Mouse (Mus musculus): ENCODE results near the gene Fmc1. TPM values are rescaled to one million over a fixed set of nuclear protein-coding genes. Genes with fewer than 3 reads are reported as not detected.
A peak's percentile ranks its signal among the peaks of the same experiment; 100 is the strongest.
"Not testable (repeated sequence)": the region's sequence is repeated elsewhere in the genome, so short reads cannot be mapped to it uniquely, and the experiment has no call there.

Fmc1 gene
- polyA plus RNA-seq, 1 experiment, result 314 TPM

DNA sequence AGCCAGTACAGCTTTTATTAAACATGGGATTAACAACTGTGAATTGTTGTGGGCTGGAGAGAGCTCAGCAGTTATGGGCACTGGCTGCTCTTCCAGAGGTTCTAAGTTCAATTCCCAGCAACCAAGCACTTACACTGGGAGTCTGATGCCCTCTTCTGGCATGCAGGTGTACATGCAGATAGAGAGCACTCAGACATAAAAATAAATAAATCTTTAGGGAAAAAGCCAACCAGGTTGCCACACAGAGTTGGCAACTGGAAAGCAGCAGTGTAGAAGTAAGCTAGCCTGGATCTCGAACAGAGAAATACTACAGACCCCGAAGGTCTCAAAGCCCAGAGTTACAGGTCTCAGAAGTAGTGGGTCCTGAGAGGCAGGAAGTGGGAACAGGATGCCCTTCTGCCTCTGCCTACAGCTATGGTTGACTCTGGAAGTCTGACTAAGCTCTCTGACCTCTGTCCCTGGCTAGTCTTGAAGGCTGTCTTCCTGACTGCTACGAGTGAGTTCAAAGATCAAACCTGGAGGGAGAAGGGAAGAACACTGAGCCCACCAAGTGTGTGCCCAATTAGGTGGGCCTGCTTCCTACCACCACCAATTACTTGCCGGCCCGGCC is 2.0 kb upstream of the Fmc1 start:
- H3K4me3 ChIP-seq (ENCODE audit: low read depth, low read length), result no peak overlapping the region
- TF ChIP-seq CTCF (IDR thresholded peaks at IDR 0.05; ENCODE audit: extremely low read depth, insufficient read length, insufficient replicate concordance, low read depth, low read length), result peak; percentile 46; the same call in 1 of the 2 replicates
- TF ChIP-seq POLR2A (IDR thresholded peaks at IDR 0.05; ENCODE audit: low read depth, low read length), result no peak
- H3K27ac ChIP-seq (ENCODE audit: insufficient read depth, low read depth, low read length), result peak overlapping the region; percentile 33; the same call in 1 of the 2 replicates
- H3K4me1 ChIP-seq (ENCODE audit: control insufficient read depth, insufficient read depth, insufficient read length, low read length), result peaks cover 4% of the 10 kb centered on the region; the same call in 1 of the 2 replicates
- WGBS, result 52% methylated on average over 5 of the region's 5 CpGs
- H3K27me3 ChIP-seq (ENCODE audit: control insufficient read depth, insufficient read depth, low read length), result no peaks in the 10 kb centered on the region
- H3K36me3 ChIP-seq (ENCODE audit: control insufficient read depth, insufficient read depth, low read length), result no peaks in the 10 kb centered on the region

DNA sequence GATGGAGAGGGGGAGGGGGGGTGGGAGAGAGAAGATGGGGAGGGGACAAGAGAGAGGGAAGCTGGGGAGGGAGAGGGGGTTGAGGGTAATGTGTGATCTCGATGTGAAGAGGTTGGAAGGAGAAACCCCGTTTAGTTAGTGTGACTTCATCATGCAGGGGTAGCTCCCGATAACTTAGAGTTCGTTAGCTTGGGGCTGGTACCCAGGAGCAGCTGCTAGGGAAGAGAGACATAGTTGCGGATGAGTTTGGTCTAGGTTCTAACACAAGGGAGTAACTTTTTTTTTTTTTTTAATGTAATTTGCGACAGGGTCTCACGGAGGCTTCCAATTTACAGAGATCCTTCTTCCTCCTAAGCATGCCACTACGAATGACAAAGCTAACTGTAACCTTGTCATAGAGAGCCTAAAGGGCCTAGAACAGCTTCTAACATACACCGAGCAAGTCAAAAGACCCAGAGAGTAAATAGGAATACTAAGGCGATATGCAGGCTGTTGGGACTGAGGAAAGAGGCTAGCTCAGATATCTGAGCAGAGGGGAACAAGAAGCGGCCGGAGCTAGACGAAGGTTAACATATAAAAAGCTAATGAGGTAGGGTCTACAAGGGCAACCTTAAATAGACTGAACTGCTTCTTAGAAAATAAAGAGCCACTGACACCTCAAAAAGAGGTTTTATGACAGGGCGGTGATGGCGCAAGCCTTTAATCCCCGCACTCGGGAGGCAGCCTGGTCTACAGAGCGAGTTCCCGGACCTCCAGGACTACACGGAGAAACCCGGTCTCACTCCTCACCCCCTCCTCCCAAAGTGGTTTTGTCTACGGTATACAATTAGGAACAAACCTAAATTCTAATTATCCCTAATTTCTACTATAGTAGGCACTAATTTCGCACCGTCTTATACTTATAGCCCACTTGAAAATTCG is 542 bp upstream of the Fmc1 start:
- Histone ChIP-seq H3K27me3 (ENCODE audit: control insufficient read depth, insufficient read depth, low read length) (no peaks in the 10 kb centered on the region), H3K4me3 (ENCODE audit: low read depth, low read length) (peak overlapping the region; percentile 66), H3K27ac (ENCODE audit: insufficient read depth, low read depth, low read length) (peak overlapping the region; percentile 95), H3K36me3 (ENCODE audit: control insufficient read depth, insufficient read depth, low read length) (no peaks in the 10 kb centered on the region), H3K4me1 (ENCODE audit: control insufficient read depth, insufficient read depth, insufficient read length, low read length) (peaks cover 4% of the 10 kb centered on the region; the same call in 1 of the 2 replicates)
- no peak for TF ChIP-seq POLR2A (IDR thresholded peaks at IDR 0.05; ENCODE audit: low read depth, low read length)
- no peak for TF ChIP-seq CTCF (IDR thresholded peaks at IDR 0.05; ENCODE audit: extremely low read depth, insufficient read length, insufficient replicate concordance, low read depth, low read length)
- 6% methylated on average over 25 of the region's 25 CpGs for WGBS

DNA sequence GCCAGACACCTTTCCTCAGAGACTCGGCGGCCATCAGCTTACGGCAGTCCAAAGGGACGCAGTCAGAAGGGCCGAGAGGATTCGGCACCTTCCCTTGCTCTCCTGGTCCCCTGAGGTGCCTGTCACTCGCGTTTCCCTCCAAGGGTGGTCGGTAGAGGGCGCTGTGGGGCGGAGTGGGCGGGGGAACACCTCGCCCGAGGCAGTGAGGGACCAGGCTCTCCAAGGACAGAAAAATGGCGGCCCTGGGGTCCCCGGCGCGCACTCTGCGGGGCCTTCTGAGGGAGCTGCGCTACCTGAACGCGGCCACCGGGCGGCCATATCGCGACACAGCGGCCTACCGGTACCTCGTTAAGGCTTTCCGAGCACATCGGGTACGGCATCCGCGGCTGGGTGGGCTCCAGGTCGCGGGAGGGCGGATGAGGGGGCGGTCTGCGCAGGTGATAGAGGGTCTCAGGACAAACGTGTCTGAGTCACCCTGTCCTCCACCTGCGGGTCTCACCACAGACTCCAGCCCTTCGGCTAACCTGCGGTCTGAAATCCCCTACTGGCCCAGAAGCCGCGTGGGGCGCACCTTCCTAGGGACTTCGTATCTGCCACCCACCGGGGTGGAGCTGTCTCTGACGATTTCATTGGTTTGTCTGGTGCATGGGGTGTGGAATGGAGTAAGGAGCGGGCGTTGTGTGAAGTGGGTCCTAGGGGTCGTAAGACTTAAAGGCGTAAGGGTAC is 1.5 kb downstream of the Fmc1 start:
- Histone ChIP-seq H3K4me3 (ENCODE audit: low read depth, low read length) (peak overlapping the region; percentile 89), H3K27ac (ENCODE audit: insufficient read depth, low read depth, low read length) (peak overlapping the region; percentile 91), H3K36me3 (ENCODE audit: control insufficient read depth, insufficient read depth, low read length) (no peaks in the 10 kb centered on the region; the same call in 1 of the 2 replicates), H3K4me1 (ENCODE audit: control insufficient read depth, insufficient read depth, insufficient read length, low read length) (peaks cover 4% of the 10 kb centered on the region; the same call in 1 of the 2 replicates), H3K27me3 (ENCODE audit: control insufficient read depth, insufficient read depth, low read length) (no peaks in the 10 kb centered on the region)
- under 1% methylated on average over 53 of the region's 53 CpGs for whole genome bisulfite sequencing
- TF ChIP-seq CTCF (IDR thresholded peaks at IDR 0.05; ENCODE audit: extremely low read depth, insufficient read length, insufficient replicate concordance, low read depth, low read length) (peak; percentile 90), POLR2A (IDR thresholded peaks at IDR 0.05; ENCODE audit: low read depth, low read length) (peak; percentile 25; the same call in 1 of the 2 replicates)

DNA sequence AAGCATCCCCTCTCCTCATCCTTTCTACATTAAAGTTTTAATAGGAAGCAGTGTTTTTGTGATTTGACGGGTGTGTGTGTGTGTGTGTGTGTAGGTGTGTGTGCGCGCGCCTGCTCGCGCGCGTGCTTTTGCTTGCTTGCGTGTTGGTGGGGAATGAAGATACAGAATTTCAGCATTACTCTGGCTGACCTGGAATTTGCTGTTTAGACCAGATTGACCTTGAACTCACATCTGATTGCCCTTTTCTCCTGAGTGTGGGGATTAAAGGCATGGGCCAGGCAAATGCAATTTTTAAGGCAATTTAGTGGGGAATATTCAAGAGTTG is 2.0 kb downstream of the Fmc1 start:
- no peaks in the 10 kb centered on the region; the same call in 1 of the 2 replicates for H3K36me3 ChIP-seq (ENCODE audit: control insufficient read depth, insufficient read depth, low read length)
- under 1% methylated on average over 9 of the region's 9 CpGs for WGBS
- TF ChIP-seq CTCF (IDR thresholded peaks at IDR 0.05; ENCODE audit: extremely low read depth, insufficient read length, insufficient replicate concordance, low read depth, low read length), result no peak
- TF ChIP-seq POLR2A (IDR thresholded peaks at IDR 0.05; ENCODE audit: low read depth, low read length), result no peak
- H3K4me1 ChIP-seq (ENCODE audit: control insufficient read depth, insufficient read depth, insufficient read length, low read length), result peaks cover 4% of the 10 kb centered on the region; the same call in 1 of the 2 replicates
- H3K4me3 ChIP-seq (ENCODE audit: low read depth, low read length), result peak overlapping the region; percentile 89
- H3K27ac ChIP-seq (ENCODE audit: insufficient read depth, low read depth, low read length), result no peak overlapping the region
- no peaks in the 10 kb centered on the region for H3K27me3 ChIP-seq (ENCODE audit: control insufficient read depth, insufficient read depth, low read length)

DNA sequence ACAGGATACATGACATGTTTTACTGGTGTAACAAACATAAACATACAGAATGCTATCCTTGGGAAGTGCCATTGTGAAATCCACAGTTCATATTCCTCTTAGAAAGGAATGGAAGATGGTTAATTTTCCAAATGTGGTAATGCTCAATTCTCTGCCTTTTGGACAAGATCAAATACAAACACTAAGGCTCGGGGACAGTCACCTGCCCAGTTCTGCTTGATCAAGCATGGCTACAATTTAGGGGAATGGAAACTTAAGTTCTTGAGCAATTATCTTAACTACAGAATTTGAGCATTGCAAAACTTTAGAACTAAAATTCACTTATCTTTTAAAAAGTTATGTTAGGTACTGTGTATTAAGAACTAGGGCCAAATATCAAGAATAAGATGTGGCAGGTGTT is 2.5 kb downstream of the Fmc1 start:
- WGBS, result 82% methylated on average over 1 of the region's 1 CpGs
- TF ChIP-seq CTCF (IDR thresholded peaks at IDR 0.05; ENCODE audit: extremely low read depth, insufficient read length, insufficient replicate concordance, low read depth, low read length), result no peak
- TF ChIP-seq POLR2A (IDR thresholded peaks at IDR 0.05; ENCODE audit: low read depth, low read length), result no peak
- no peaks in the 10 kb centered on the region for H3K27me3 ChIP-seq (ENCODE audit: control insufficient read depth, insufficient read depth, low read length)
- no peaks in the 10 kb centered on the region; the same call in 1 of the 2 replicates for H3K36me3 ChIP-seq (ENCODE audit: control insufficient read depth, insufficient read depth, low read length)
- peaks cover 4% of the 10 kb centered on the region; the same call in 1 of the 2 replicates for H3K4me1 ChIP-seq (ENCODE audit: control insufficient read depth, insufficient read depth, insufficient read length, low read length)
- H3K4me3 ChIP-seq (ENCODE audit: low read depth, low read length), result no peak overlapping the region
- no peak overlapping the region for H3K27ac ChIP-seq (ENCODE audit: insufficient read depth, low read depth, low read length)

DNA sequence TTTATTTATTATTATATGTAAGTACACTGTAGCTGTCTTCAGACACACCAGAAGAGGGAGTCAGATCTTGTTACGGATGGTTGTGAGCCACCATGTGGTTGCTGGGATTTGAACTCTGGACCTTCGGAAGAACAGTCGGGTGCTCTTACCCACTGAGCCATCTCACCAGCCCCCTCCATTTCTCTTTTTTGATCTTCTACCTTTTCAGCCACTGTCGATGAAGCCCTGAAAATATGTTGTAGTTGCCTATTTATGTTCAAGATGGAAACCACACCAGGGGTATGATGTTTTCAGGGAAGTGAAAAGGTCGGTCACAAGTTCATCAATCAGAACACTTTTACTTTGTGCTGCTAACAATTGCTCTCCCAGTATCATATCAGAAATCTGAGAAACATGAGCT is 10.8 kb downstream of the Fmc1 start:
- H3K27me3 ChIP-seq (ENCODE audit: control insufficient read depth, insufficient read depth, low read length); H3K4me1 ChIP-seq (ENCODE audit: control insufficient read depth, insufficient read depth, insufficient read length, low read length); H3K4me3 ChIP-seq (ENCODE audit: low read depth, low read length); H3K27ac ChIP-seq (ENCODE audit: insufficient read depth, low read depth, low read length); H3K36me3 ChIP-seq (ENCODE audit: control insufficient read depth, insufficient read depth, low read length): not testable (repeated sequence)
- 89% methylated on average over 5 of the region's 5 CpGs for WGBS

DNA sequence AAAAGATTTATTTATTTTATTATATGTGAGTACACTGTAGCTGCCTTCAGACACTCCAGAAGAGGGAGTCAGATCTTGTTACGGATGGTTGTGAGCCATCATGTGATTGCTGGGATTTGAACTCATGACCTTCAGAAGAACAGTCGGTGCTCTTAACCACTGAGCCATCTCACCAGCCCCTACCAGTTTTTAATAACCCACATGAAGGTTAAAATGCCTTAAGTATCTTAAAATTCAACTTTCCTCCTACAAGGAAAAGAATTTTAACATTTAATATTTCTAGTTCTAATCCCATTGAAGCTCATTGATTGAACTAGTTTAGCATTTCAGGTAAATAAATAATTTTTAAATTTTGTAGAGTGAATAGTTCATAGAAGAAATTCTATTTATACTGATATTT is 13.7 kb downstream of the Fmc1 start:
- H3K36me3 ChIP-seq (ENCODE audit: control insufficient read depth, insufficient read depth, low read length); H3K4me3 ChIP-seq (ENCODE audit: low read depth, low read length); H3K27ac ChIP-seq (ENCODE audit: insufficient read depth, low read depth, low read length); H3K4me1 ChIP-seq (ENCODE audit: control insufficient read depth, insufficient read depth, insufficient read length, low read length); H3K27me3 ChIP-seq (ENCODE audit: control insufficient read depth, insufficient read depth, low read length): not testable (repeated sequence)
- 81% methylated on average over 2 of the region's 2 CpGs for WGBS
